Mouse (Mus musculus): ENCODE measurements around the gene Tnfrsf14.

Gene Tnfrsf14

GRCm38 (mm10) chr4:154910606-154911522 lies 17.5 kb downstream of the Tnfrsf14 start:
- POLR2A ChIA-PET, result interaction anchor here in 1 of 4 experiments (1.5 kb wide), 1 partner anchor 18 kb away, joined by 3 read pairs; the partner anchor contains the start of gene Tnfrsf14
- CTCF ChIA-PET, result interaction anchor here in 1 of 4 experiments (0.6 kb wide), 1 partner anchor 120 kb away, joined by 3 read pairs; no protein-coding TSS in a partner anchor

DNA sequence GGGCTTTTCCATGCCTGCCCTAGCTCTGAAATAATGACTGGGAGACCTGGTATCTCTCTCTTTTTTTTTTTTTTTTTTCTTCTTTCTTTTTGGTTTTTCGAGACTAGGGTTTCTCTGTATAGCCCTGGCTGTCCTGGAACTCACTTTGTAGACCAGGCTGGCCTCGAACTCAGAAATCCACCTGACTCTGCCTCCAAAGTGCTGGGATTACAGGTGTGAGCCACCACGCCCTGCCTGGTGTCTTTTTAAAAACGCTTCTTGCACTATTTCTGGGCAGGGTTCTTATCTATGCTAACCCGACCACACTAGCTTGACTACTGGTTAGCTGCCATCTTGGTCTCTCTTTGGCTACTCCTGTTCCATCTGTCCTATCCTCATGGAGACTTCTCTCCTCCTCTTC lies 19.9 kb downstream of the Tnfrsf14 start:
- ChIA-PET POLR2A (interaction anchor here in 3 of 4 experiments (0.7 to 2.3 kb wide), 18 partner anchors 9 to 326 kb away, joined by 3 to 10 read pairs (median 4); partner anchors contain the start of genes Fam213b (in 2 of the 3) and Pank4 (in 1 of the 3)), CTCF (interaction anchor here (0.6 to 1.7 kb wide), 32 partner anchors 9 to 386 kb away, joined by 3 to 27 read pairs (median 4); partner anchors contain the start of genes Fam213b (in 2 of the 4), Tnfrsf14 (in 2 of the 4) and Pex10 (in 1 of the 4))

DNA sequence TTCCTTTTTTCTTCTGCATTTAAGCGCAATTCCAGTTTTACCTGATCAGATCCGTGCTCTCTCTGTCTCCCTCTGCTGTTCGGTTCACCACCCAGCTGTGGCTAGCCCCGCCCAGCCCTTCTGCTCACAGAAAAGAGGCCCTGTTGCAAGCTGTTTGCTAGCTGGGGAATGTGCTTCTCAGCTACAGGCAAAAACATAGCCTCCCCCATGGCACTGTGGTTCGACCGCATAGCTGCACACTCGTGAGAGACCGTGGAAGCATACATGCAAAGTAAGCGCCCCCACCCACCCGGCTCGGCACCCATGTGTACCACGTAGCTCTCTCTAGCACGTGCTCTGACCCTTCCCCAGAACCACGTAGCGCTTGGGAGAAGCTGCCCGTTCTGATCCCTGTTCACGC lies 20.5 kb downstream of the Tnfrsf14 start:
- ChIA-PET CTCF (interaction anchor here (0.5 to 1.7 kb wide), 46 partner anchors 8 to 859 kb away, joined by 3 to 27 read pairs (median 4); partner anchors contain the start of genes Fam213b (in 2 of the 4), Tnfrsf14 (in 2 of the 4) and Pex10 (in 1 of the 4)), POLR2A (interaction anchor here in 3 of 4 experiments (0.6 to 2.3 kb wide), 24 partner anchors 9 to 327 kb away, joined by 3 to 10 read pairs (median 4); partner anchors contain the start of genes Fam213b (in 2 of the 3), Pank4 (in 1 of the 3) and Pex10 (in 1 of the 3))

GRCm38 (mm10) chr4:154904185-154905071 lies 23.9 kb downstream of the Tnfrsf14 start:
- POLR2A ChIA-PET, result interaction anchor here in 2 of 4 experiments (0.8 to 1.2 kb wide), 5 partner anchors 12 to 317 kb away, joined by 3 to 4 read pairs (median 3); no protein-coding TSS in a partner anchor
- CTCF ChIA-PET, result interaction anchor here in 1 of 4 experiments (1.0 kb wide), 2 partner anchors 26 to 162 kb away, joined by 3 read pairs; no protein-coding TSS in a partner anchor

DNA sequence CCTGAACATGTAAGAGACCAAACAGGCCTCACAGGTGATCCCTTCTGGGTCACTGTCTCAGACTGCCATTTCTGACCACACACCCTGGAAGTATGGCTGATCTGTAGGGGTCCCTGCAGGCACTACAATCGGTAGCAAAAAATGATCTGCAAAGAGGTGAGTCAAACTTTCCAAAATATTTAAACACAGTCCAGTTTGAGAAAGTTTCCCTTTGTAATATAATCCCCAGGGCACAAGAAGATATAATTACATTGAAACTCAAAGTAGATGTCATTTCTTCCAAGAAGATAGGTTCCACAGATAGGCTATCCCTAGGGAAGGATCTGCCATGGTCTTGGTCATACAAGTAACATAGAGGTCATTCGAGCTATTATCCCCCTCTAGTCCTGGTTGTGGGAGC lies 26.0 kb downstream of the Tnfrsf14 start:
- ChIA-PET POLR2A (no interaction called here), CTCF (no interaction called here)

DNA sequence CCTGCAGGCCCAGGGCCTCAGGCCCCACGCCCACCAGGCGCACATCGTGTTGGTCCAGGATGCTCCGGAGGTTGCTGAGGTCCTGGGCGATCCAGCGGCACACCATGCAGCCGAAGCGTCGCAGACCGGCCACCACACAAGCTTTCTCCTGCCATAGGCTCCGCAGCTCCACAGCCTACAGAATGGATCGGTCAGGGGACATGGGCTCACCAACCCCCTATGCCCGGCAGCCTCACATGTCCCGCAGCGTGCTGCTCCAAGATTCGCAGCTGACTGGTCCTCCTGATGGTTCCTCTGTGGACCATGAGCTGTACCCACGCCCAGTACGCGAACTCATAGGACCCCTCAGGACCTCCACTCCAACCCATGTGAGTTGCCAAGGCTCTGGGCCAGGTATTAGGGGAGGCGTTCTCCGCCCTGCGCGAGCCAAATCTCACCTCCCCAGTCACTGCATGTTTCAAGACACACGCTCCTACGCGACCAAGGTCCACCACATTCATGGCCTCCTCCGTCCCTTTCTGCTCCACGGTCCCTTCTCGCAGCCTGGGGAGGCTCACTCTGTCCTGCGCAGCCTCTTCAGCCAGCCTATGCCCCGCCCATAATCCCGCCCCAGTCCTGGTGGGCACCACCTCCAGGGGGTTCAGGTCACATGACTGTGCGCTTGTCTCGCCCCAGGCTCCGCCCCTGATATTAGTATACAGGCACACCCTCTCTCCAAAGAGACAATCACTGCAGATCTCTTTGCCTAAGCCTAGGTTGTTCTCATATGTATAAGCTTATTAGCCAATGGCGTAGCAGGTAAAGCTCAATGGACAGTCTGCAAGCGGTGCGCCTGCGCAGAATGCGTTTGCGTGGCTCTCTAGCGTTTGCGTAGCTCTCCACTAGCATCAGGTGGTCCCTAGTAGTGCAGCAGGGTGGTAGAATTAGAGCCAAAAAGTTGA lies 29.6 kb downstream of the Tnfrsf14 start, which contains the start of gene Fam213b:
Gene Fam213b (minus strand): TSS at position 630 of the 941 bp plus-strand sequence.
- CTCF ChIA-PET, result interaction anchor here (0.5 to 2.2 kb wide), 15 partner anchors 9 to 850 kb away, joined by 3 to 9 read pairs (median 4); partner anchors contain the start of gene Faap20 (in 1 of the 4)
- POLR2A ChIA-PET, result interaction anchor here in 3 of 4 experiments (0.6 to 2.5 kb wide), 21 partner anchors 9 to 188 kb away, joined by 3 to 10 read pairs (median 3); partner anchors contain the start of genes Morn1 (in 2 of the 3) and Rer1 (in 2 of the 3)

DNA sequence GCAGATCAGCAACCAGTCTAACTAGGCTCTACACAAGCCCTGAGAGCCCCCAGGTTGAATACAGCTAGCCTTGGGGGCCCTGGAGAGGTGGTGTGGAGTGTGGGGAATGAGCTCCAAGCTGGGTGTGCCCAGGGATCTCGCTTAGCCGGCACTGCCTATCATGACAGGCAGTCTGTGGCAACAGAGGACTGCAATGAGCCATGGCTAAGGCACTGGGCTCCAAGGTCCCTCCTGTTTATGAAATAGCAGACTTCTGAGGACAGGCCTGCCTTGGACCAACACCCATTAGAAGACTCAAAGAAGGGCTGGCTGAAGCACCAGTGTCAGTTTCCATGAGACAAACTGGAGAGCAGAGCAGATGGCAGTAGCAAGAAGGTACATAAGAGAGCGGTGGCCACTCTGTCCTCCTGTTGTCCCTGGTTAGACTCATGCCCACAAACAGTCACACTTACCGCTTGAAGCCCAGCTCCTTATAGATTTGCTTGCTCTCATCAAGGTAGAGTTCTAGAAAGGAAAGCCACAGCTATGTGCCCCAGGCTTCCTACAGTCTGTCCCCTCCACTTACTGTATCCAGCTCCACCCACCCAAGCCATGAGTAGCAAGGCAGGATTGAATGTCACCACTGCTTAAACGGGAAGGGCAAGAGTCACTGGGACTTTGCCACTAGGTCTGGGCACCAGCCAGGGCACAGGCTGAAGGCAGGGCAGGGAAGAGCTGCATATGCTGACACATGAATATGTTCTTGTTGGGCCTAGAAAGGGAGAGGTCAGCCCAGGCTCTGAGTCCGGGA lies 30.5 kb downstream of the Tnfrsf14 start:
- CTCF ChIA-PET, result interaction anchor here in 3 of 4 experiments (0.5 to 2.2 kb wide), 5 partner anchors 10 to 168 kb away, joined by 3 to 6 read pairs (median 5); no protein-coding TSS in a partner anchor
- POLR2A ChIA-PET, result interaction anchor here in 3 of 4 experiments (0.6 to 2.5 kb wide), 8 partner anchors 10 to 571 kb away, joined by 3 to 10 read pairs (median 4); partner anchors contain the start of genes Morn1 (in 1 of the 3), Rer1 (in 1 of the 3) and Tmem52 (in 1 of the 3)

GRCm38 (mm10) chr4:154895549-154895948 lies 32.8 kb downstream of the Tnfrsf14 start:
- ChIA-PET CTCF (interaction anchor here in 3 of 4 experiments (0.8 to 2.0 kb wide), 7 partner anchors 12 to 170 kb away, joined by 3 to 9 read pairs (median 4); no protein-coding TSS in a partner anchor), POLR2A (interaction anchor here in 1 of 4 experiments (0.7 to 1.4 kb wide), 4 partner anchors 10 to 31 kb away, joined by 3 to 5 read pairs (median 4); no protein-coding TSS in a partner anchor)

DNA sequence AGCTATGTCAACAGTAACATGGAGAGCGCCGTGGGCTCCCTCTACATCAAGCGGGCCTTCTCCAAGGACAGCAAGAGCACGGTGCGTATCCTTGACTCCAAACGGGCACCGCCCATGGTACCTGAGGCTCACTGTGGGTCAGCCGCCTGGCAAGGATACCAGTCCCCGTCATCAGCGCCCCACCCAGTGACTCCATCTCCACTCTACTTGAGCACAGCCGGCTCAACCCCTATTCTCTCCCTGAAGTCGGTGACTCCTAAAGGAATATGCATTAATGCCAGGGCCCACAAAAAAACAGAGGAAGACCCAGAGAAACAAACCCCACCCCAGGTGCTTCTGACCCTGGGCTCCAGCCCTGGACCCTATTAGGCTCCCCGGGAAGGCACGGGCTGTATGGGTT lies 37.5 kb downstream of the Tnfrsf14 start:
- ChIA-PET POLR2A (interaction anchor here in 1 of 4 experiments (1.4 to 1.7 kb wide), 2 partner anchors 9 to 17 kb away, joined by 3 to 6 read pairs; no protein-coding TSS in a partner anchor), CTCF (interaction anchor here in 3 of 4 experiments (0.6 to 0.7 kb wide), 3 partner anchors 34 to 267 kb away, joined by 3 to 4 read pairs (median 3); no protein-coding TSS in a partner anchor)

- CTCF ChIA-PET, result interaction anchor here (0.7 to 1.6 kb wide), 7 partner anchors 10 to 178 kb away, joined by 3 to 6 read pairs (median 3); partner anchors contain the start of gene Fam213b (in 1 of the 4)
Observed at GRCm38 (mm10) chr4:154887593-154888250, 40.6 kb downstream of the Tnfrsf14 start.

GRCm38 (mm10) chr4:154886876-154887592 lies 41.3 kb downstream of the Tnfrsf14 start:
- ChIA-PET POLR2A (interaction anchor here in 2 of 4 experiments (0.8 to 2.1 kb wide), 6 partner anchors 8 to 180 kb away, joined by 3 to 7 read pairs (median 4); partner anchors contain the start of genes Fam213b (in 1 of the 2) and Pex10 (in 1 of the 2)), CTCF (interaction anchor here in 2 of 4 experiments (0.8 to 1.6 kb wide), 5 partner anchors 9 to 179 kb away, joined by 3 to 6 read pairs (median 4); partner anchors contain the start of gene Fam213b (in 1 of the 2))

More at GRCm38 (mm10) chr4:154887593-154888250, 40.6 kb downstream of the Tnfrsf14 start:
- POLR2A ChIA-PET, result interaction anchor here (1.0 to 2.1 kb wide), 9 partner anchors 9 to 179 kb away, joined by 3 to 7 read pairs (median 5); partner anchors contain the start of genes Fam213b (in 2 of the 4) and Pex10 (in 1 of the 4)

DNA sequence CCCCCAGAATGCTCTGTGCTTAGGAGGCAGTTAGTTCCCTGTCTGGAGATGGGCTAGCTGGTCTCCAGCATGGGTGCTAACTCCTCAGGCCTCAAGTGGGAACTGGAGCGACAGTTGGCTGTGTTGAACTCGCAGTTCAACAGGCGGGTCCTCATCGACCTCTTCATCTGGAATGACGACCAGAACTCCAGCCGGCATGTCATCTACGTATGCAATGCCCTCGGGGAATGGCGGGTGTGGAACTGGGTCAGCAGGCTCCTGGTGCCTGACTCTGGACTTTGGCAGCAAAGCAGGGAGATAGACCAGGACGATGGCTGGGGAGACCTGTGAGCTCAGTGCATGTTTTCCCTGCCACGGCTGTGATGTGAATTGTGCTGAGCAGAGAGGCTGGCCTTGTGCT lies 42.9 kb downstream of the Tnfrsf14 start:
- ChIA-PET CTCF (interaction anchor here in 1 of 4 experiments (0.8 to 1.9 kb wide), 3 partner anchors 22 to 180 kb away, joined by 3 to 11 read pairs (median 8); partner anchors contain the start of gene Pex10), POLR2A (interaction anchor here in 2 of 4 experiments (0.7 to 1.5 kb wide), 5 partner anchors 8 to 272 kb away, joined by 3 to 5 read pairs (median 3); no protein-coding TSS in a partner anchor)

- CTCF ChIA-PET, result interaction anchor here in 3 of 4 experiments (0.5 to 4.4 kb wide), 7 partner anchors 16 to 184 kb away, joined by 3 to 41 read pairs (median 5); partner anchors contain the start of genes Pex10 (in 2 of the 3) and Pank4 (in 1 of the 3)
- POLR2A ChIA-PET, result interaction anchor here in 2 of 4 experiments (0.7 to 2.4 kb wide), 11 partner anchors 10 to 185 kb away, joined by 3 to 11 read pairs (median 3); partner anchors contain the start of gene Pex10 (in 1 of the 2)
Observed at GRCm38 (mm10) chr4:154882014-154882659, 46.2 kb downstream of the Tnfrsf14 start.
